Mouse (Mus musculus): ENCODE measurements around the gene Ift57. TPM values are rescaled to one million over a fixed set of nuclear protein-coding genes. Genes with fewer than 3 reads are reported as not detected.

The Ift57 gene
- total RNA-seq, 2 experiments from 2014 or later, result 15.2 to 15.4 TPM

DNA sequence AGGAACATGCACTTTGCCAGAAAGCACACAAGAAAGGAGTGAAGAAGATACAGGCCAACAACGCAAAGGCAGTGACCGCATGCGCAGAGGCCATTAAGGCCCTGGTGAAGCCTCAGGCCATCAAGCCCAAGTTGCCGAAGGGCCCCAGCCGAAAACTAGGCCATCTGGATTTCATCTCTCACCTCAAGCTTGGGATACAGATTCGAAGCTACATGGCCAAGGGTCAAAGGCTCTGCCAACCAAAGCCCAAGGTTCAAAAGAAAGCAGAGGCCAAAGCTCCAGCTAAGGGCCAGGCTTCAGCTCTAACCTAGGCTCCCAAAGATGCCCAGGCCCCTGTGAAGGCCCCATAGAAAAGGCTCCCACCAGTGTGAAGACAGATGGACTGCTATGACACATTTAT lies 87.1 kb downstream of the Ift57 start:
- DNase-seq, result no peak
- intact Hi-C loops (cut with DNase I), result no loop called here

DNA sequence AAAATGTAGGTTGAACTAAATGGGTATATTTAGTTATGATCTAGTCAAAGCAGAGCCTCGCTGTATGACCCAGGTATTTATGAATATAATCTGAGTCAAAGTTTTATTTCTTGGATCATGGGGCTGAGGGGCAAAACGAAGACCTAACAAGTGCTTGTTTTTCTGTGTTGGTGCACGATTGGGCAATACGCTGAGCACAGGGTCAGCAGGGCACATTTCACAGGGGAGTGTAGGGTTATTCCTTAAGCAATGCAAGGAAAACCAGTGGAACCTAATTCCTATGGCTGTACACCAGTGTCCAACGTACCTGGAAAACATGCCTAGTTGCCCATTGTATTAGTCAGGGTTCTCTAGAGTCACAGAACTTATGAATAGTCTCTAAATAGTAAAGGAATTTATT lies 88.7 kb downstream of the Ift57 start:
- intact Hi-C loops (cut with DNase I), result no loop called here
- no peak for DNase-seq

DNA sequence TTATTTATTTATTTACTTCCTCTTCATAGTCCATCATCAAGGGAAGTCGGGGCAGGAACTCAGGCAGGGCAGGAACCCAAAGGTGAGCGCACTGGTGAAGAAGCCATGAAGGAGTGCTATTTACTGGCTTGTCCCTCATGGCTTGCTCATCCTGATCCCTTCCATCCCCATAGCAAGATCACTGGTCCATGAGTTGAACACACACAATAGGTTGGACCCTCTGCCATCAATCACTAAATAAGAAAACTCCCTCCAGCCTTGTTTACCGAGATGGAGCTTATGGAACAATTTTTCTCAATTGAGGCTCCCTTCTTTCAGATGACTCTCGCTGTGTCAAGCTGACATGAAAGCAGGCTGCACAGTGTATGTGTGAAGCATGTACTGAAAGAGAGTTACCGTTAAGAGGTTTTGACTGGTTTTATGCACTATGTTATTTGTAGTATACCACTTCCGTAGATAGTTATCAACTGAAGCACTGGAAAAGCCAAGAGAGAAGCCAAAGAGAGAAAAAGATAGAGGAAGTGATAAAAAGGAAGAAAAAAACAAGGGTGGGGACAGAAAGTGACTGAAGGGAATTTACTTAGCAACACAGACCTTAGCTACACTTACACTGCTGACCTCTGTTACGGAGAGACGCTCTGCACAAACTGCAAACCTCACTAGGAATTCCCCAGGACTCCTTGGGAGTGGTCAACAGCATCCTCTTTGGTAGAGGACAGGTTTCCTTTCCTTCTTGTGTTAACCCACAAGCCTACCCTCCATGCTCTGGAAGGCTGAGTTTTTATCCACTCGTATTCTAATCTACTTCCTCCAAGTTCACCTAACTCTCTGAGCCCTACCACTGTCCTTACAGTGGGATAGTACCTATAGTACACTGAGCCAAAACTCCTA lies 91.8 kb downstream of the Ift57 start:
- intact Hi-C loops (cut with DNase I), result no loop called here
- DNase-seq, result no peak

DNA sequence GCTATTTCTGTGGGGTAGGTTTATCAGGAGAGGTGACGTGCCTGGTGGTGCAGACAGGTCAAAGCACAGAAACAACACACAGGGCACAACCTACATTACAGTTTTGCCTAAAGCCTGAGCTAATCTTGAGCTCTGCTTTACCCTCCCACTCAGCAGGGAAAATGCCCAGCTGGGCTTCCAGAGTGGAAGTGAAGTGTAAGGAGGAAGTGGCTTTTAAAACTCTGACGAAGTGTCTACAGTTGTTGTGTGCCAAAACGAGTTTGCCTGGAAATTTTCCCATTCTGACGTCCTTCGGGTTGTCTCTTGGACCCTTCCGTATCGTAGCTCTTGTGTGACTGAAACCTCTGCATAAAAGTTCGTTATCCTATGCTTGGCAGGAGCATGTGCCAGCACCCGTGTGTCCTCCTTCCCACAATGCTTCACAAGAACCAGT lies 93.4 kb downstream of the Ift57 start:
- DNase-seq, result peak; percentile 65 to 69
- intact Hi-C loops (cut with DNase I), result no loop called here

DNA sequence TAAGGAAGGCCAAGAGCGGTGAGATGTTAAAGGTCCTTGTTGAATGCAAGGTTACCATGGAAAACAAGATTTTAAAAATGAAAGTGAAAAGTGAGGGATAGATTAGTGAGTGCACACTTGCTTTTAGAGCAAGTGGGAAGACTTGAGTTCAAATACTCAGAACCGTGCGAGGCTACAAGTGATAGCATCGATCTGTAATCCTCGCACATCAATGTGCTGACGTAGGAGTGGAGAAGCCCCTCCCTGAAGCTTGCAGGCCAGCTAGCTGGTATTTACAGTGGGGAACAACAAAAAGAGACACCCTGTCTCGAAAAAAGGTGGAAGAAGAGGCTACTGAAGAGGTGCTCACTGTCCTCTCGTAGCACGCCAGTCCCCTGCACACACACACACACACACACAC lies 94.6 kb downstream of the Ift57 start:
- DNase-seq, result no peak
- intact Hi-C loops (cut with DNase I), result no loop called here

DNA sequence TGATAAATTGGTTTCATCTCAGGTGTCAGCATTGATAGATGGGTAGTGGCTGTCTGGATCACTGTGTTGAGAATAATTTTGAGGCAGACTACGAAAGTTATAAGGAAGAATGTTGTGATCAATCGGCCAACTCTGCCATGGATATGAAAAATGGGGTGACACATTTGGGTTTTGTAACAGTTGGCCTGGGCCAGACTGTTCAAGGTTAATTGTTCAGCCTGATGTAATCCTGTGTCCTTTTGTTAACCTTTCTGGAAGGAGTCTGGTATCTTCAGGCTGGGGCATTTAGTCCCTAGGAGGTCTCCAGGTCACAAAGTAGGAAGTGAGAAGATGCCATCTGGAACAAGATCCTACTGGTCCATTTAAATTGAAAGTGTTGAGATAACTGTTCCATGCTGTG lies 97.2 kb downstream of the Ift57 start:
- intact Hi-C loops (cut with DNase I), result no loop called here
- no peak for DNase-seq

DNA sequence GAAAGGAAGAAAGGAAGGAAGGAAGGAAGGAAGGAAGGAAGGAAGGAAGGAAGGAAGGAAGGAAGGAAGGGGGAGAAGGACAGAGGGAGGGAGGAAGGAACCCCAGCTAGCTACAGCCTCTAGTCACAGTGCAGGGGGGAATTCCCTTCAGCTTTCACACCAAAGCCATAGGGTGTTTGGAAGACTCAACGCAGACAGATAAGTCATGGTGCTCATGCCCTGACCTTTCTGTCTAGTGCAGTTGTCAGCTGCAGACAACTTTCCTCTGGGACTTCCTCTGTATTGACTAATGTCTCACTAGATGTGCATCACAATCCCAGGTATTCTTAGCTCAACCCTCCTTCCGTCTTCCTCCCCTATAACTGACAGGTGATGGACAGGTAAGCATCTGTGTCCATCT lies 97.9 kb downstream of the Ift57 start:
- no peak for DNase-seq

DNA sequence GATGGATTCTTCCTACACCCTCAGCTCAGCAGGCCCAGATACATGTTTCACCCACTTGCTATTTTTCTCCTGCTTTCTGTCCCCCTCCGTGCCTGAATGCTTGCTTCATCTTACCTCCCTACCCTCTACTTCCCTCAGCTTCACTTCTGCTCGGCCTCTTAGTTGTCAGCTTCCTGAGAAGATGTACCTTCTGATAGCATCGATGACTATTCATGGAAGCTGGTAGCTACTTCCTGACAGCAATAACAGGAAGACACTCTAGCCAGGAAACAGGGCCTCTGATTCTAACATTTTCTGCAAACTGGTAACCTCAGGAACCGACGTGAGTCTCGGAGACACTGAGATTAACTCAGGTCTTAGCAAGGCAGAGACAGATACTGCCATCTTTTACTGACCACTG lies 99.8 kb downstream of the Ift57 start:
- DNase-seq, result peak in 1 of 2 experiments; percentile 8
- intact Hi-C loops (cut with DNase I), result no loop called here

More for the DNA sequence above, 97.9 kb downstream of the Ift57 start:
- intact Hi-C loops (cut with DNase I), result no loop called here

DNA sequence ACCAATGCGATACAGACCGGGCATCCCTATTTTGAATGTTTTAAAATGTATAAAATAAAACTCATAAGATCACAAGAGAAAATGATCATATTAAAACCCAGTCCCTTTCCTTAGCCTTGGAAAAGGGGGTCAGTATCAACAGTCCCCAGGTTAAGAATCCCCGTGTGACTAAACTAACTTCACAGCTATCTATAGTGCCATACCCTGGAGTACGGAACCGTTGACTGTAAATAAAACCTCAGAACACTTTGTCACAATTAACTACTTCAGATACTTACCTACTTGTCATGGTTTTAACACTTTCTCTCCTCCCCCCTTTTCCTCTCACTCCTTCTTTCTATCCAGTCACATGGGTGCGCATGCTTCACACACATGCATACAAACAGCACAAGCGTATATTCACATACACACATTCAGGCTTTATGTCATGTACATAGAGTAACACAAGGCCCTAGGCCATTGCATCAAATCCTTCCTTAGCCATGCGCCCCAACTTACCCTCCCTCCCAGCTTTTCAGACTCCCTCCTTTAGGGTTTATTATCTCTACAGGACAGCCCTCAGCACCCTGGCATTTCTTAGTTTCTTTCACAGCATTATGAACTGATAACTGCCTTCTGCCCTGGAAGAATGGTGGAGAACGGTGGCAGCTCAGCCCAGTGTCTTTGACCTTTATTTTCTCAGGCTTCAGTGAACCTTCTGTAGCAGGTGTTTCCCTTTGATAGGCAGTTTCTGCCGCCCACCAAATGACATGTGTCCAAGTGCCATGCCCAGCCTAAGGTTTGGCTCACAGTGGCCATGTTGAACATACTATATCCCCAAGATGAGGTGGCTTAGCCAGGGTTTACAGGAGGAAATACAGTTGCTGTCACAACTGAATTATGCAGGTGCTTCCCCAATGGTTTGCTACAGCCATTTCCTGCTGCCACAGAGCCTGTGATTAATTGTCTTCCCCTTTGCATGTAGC lies 100.8 kb downstream of the Ift57 start, which contains the start of gene Cd47:
Cd47 (plus strand) TSS at position 937 of the 965 bp plus-strand sequence.
- intact Hi-C loops (cut with DNase I), result loop anchor here (5.0 kb wide), 1 partner anchor 152 kb away; no protein-coding TSS in a partner anchor
- DNase-seq, result peak; percentile 18 to 20

DNA sequence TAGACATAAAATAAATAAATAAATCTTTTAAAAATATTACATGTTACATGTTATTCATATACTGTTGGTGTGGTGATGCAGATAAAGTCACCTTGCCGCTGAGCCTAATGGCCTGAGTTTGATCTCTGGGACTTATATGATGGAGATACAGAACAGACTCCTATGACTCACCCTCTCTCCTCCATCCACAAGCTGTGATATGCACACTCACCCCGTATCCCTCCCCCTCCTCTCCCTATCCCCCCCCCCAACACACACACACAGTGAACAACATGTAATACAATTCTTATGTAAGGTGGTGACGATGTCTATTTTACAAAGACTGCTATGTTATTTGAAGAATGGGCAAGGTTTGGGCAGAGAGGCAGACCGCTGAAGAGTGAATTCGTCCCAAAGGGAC lies 102.0 kb downstream of the Ift57 start:
- intact Hi-C loops (cut with DNase I), result loop anchor here (5.0 kb wide), 1 partner anchor 151 kb away; no protein-coding TSS in a partner anchor
- DNase-seq, result no peak

DNA sequence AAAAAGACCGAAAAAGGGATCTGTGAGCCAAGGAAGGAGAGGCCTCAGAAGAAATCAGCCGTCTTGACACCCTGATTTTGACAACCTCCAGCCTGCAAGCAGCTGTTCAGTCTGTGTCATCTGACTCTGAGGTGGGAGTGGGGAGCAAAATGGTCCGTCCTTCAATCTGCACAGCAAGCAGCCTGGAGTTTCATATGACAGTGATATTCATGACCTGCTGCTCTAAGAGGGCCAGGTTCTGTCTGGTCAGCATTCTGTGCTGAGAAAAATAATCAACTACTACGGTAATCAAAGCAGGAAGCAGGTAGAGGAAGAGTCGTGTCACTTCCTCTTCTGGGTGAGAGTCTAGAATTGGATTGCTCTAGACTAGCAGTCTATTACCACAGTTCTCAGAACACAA lies 102.4 kb downstream of the Ift57 start:
- intact Hi-C loops (cut with DNase I), result loop anchor here (5.0 kb wide), 1 partner anchor 151 kb away; no protein-coding TSS in a partner anchor
- peak; percentile 35 to 39 for DNase-seq

DNA sequence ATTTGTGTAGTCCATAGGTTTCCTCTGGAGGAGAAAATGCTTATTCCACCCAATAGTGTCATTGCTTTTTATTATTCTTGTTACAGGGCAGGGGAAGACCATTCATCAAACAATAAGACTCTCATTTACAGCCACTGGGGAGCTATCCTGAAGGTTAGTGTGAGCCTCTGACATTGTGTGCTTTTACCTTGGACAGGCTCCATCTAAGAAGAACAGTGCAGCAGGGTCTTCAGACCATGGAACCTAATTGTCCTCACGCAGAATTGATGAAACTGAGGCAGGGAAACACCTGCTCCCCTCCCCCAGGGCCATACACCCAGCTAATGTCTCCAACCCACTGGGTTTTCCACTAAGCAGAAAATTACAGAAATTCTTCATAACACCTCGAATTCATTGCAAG lies 104.0 kb downstream of the Ift57 start:
- intact Hi-C loops (cut with DNase I), result loop anchor here (5.0 kb wide), 1 partner anchor 149 kb away; no protein-coding TSS in a partner anchor
- DNase-seq, result no peak

DNA sequence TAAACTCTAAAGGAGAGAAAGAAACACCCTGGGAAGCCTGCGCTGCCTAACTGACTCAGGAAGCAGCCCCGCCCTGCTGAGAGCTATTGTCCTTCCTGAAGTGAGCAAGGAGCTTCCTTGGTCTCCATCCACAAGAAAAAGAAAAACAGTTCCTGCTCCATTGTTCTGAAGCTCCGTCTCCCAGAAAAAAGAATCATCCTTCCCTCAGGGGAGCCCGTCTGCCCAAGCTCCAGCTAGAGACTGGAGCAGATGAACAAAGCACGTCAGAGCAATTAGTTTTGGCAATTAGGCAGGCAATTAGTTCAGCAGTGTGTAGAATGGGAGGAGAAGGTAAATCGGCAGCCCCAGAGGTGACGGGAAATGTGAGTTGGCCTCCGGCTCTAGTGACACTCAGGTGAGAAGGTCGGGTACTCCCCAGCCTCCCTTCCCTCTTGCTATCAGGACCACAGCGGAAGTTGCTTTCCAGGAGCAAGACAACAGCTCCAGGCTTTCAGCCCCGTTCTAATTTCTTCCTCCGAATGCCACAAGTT lies 105.0 kb downstream of the Ift57 start:
- intact Hi-C loops (cut with DNase I), result loop anchor here (2.0 to 5.0 kb wide), 2 partner anchors 51 to 148 kb away; no protein-coding TSS in a partner anchor
- peak; percentile 12 to 37 for DNase-seq

DNA sequence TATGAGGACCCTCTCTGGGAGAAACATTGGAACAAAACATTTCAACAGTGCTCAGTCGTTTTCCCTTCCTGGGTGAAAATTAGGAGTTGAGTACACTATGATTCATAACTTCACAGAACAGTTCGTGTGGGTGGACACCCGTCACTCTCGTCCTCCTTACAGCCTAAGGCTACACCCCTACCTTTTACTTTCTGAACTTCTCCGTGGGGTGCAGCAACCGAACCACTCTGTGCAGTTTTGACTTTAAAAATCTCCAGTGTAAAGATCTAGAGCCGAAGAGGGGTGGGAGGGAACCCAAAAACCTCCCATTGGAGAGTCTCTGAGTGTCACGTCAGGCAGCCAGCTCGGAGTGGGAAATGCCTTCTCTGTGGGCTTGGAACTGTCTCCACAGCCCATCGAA lies 107.9 kb downstream of the Ift57 start:
- intact Hi-C loops (cut with DNase I), result no loop called here
- no peak for DNase-seq

DNA sequence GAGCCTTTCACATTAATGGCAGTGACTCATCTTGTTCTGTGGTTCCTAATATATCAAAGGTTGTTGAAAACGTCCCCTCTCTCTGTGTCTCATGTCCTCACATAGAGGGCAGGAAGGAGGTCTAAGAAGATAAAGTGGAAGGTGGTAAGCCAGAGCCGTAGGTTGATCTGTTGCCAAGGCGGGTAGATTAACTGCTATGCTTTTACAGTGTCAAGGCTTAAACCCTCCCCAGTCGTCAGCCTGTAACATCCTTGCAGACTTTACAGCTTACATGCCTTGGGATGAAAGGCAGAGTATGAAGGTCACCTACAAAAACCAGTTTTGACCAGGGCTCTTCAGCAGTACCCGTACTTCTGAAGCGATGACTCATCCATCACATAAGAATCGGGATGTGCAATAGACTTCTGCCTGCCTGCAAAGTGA lies 108.4 kb downstream of the Ift57 start:
- no peak for DNase-seq
- intact Hi-C loops (cut with DNase I), result no loop called here

DNA sequence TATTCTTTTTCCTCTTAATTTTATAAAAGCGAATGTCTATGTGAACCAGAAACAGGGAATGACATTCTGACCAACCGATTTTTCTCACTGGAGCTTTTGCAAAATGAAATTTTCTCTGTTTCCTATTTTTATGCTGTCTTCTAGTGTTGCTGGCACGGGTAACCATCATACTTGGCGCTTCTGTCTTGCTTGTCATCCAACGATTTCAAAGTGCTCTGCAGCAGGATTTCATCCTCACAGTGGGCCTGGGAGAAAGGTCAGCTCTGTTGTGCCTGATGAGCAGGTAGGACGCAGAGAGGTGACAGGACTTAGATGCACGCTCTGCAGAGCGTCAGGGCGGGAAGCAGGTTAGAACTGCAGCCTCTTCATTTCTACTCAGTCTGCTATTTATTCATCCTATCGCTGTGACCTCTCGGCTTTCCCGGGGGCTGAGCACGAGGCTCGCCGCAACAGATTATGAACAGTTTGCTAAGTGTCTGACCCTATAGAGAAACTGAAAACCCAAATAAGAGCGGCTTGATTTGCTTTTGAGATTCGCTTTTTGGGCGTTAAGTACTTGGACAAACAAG lies 108.9 kb downstream of the Ift57 start:
- intact Hi-C loops (cut with DNase I), result no loop called here
- DNase-seq, result no peak

DNA sequence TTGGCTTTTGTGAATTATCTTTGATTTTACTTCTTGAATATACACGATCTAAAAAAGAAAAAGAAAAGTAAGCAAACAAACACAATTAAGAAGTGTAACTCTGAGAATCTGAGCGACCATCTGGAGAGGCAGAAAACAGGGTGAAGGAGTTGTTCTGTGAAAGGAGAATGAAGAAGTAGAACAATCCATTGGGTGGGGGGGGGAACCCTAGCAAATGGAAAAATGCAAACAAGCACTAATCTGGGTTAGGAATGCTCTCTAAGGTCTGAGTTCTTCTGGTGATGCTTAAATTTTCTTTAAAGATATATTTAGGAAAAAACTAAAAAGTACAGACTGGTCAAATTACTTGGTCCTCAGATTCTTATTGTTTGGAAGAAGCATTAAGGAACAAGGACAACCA lies 112.9 kb downstream of the Ift57 start:
- no peak for DNase-seq
- intact Hi-C loops (cut with DNase I), result no loop called here

DNA sequence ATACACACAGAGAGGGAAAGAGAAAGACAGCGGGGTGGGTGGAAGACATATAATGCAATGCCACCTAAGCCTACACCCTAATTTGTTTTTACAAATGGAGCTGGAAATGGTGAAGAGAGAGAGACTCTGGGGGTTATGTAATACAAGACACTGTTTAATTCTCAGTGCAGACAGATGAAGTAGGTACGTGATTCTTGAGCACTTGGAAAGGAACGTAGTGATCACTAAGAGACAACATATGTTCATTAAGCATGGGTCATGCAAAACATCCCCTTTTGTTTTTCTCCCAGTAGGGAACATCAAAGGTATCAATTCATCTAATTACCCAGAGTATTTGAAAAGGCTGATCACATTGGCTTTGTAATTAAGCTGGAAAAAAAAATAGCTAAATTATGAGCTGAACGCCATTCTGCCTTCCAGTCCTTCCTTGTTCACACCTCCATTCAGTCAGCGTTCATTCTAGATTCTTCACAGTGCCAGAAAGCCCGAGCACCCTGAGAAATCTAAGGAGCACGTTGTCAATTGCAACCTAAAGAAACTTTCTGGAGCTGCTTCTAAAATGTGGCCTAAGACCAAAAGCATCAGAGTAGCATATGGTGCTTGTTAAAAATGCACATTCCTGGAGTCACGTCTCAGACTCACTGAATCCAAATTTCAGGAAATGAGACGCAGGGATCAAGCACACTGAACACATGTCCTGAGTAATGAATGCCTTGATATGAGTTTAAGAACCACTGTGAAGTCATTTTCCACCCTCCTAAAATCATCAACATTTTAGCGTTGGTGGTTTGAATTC lies 114.0 kb downstream of the Ift57 start:
- intact Hi-C loops (cut with DNase I), result no loop called here
- DNase-seq, result no peak

DNA sequence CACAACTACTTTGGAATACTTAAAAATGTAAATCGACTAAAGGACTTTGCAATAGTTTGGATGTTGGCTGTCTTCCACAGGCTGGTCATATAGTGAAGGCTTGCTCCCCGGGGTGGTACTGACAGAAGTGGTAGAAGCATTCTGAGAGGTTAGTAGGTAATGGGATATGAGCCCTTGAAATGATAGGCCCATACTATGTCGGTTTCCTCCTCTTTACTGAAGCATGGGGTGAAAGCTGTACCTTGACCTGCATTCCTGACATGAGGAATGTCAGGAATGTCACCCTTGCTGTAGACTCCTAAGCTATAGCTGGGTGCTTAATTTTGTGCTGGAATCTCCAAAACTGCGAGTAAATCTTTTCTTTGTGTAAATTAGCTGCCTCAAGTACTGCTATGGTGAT lies 115.4 kb downstream of the Ift57 start:
- intact Hi-C loops (cut with DNase I), result no loop called here
- no peak for DNase-seq

Data from heart, postnatal 10 days (tissue).